Mouse (Mus musculus): ENCODE results near the gene Pde7b. TPM values are rescaled to one million over a fixed set of nuclear protein-coding genes. Genes with fewer than 3 reads are reported as not detected.

Pde7b gene
- polyA plus RNA-seq, 1 experiment from 2014 or later, result 2.5 TPM

GRCm38 (mm10) chr10:20472007-20472406 lies 252.9 kb downstream of the Pde7b start:
- ATAC-seq (ENCODE audit: low FRiP score), result no peak
- H3K4me2 ChIP-seq, result no peak overlapping the region
- no peak overlapping the region for H3K4me3 ChIP-seq (replicated peaks)
- H3K4me1 ChIP-seq, result peaks cover 13% of the 10 kb centered on the region
- H3K9me3 ChIP-seq, result no peaks in the 10 kb centered on the region
- H3K27me3 ChIP-seq, result no peaks in the 10 kb centered on the region
- no peaks in the 10 kb centered on the region for H3K36me3 ChIP-seq (replicated peaks)
- no peak overlapping the region for H3K9ac ChIP-seq
- no peak overlapping the region for H3K27ac ChIP-seq
- 89% methylated on average over 8 of the region's 8 CpGs for WGBS

- H3K27me3 ChIP-seq, result no peaks in the 10 kb centered on the region
- WGBS, result 81% methylated on average over 3 of the region's 3 CpGs
- no peak for ATAC-seq (ENCODE audit: low FRiP score)
Observed at GRCm38 (mm10) chr10:20464631-20465030, 260.2 kb downstream of the Pde7b start.

GRCm38 (mm10) chr10:20463941-20464340 lies 260.9 kb downstream of the Pde7b start:
- no peaks in the 10 kb centered on the region for H3K4me1 ChIP-seq
- no peak overlapping the region for H3K4me3 ChIP-seq (replicated peaks)
- 92% methylated on average over 1 of the region's 1 CpGs for WGBS
- H3K9me3 ChIP-seq, result no peaks in the 10 kb centered on the region
- no peak for ATAC-seq (ENCODE audit: low FRiP score)
- H3K4me2 ChIP-seq, result no peak overlapping the region
- no peak overlapping the region for H3K9ac ChIP-seq
- H3K36me3 ChIP-seq (replicated peaks), result no peaks in the 10 kb centered on the region
- H3K27me3 ChIP-seq, result no peaks in the 10 kb centered on the region
- no peak overlapping the region for H3K27ac ChIP-seq

More at GRCm38 (mm10) chr10:20464631-20465030, 260.2 kb downstream of the Pde7b start:
- H3K4me3 ChIP-seq (replicated peaks), result no peak overlapping the region
- H3K4me2 ChIP-seq, result no peak overlapping the region
- H3K27ac ChIP-seq, result no peak overlapping the region
- no peak overlapping the region for H3K9ac ChIP-seq
- no peaks in the 10 kb centered on the region for H3K9me3 ChIP-seq
- no peaks in the 10 kb centered on the region for H3K36me3 ChIP-seq (replicated peaks)
- no peaks in the 10 kb centered on the region for H3K4me1 ChIP-seq

- no peaks in the 10 kb centered on the region for H3K27me3 ChIP-seq
- no peaks in the 10 kb centered on the region for H3K4me1 ChIP-seq
- no peaks in the 10 kb centered on the region for H3K36me3 ChIP-seq (replicated peaks)
- H3K4me2 ChIP-seq, result no peak overlapping the region
- H3K27ac ChIP-seq, result no peak overlapping the region
- no peaks in the 10 kb centered on the region for H3K9me3 ChIP-seq
- H3K9ac ChIP-seq, result no peak overlapping the region
- ATAC-seq (ENCODE audit: low FRiP score), result no peak
- H3K4me3 ChIP-seq (replicated peaks), result no peak overlapping the region
- WGBS, result 81% methylated on average over 4 of the region's 4 CpGs
Observed at GRCm38 (mm10) chr10:20462596-20462995, 262.3 kb downstream of the Pde7b start.

GRCm38 (mm10) chr10:20459657-20460350 lies 265.1 kb downstream of the Pde7b start:
- Histone ChIP-seq H3K9me3 (no peaks in the 10 kb centered on the region), H3K4me3 (replicated peaks) (no peak overlapping the region), H3K27me3 (no peaks in the 10 kb centered on the region), H3K36me3 (replicated peaks) (no peaks in the 10 kb centered on the region), H3K4me1 (no peaks in the 10 kb centered on the region), H3K4me2 (no peak overlapping the region), H3K9ac (no peak overlapping the region), H3K27ac (no peak overlapping the region)
- no peak for ATAC-seq (ENCODE audit: low FRiP score)
- 94% methylated on average over 7 of the region's 7 CpGs for WGBS

- Histone ChIP-seq H3K4me2 (no peak overlapping the region), H3K27ac (no peak overlapping the region), H3K36me3 (replicated peaks) (no peaks in the 10 kb centered on the region), H3K4me3 (replicated peaks) (no peak overlapping the region), H3K9me3 (no peaks in the 10 kb centered on the region), H3K27me3 (no peaks in the 10 kb centered on the region), H3K9ac (no peak overlapping the region), H3K4me1 (no peaks in the 10 kb centered on the region)
- 87% methylated on average over 3 of the region's 3 CpGs for WGBS
- ATAC-seq (ENCODE audit: low FRiP score), result no peak
Observed at GRCm38 (mm10) chr10:20459160-20459559, 265.7 kb downstream of the Pde7b start.

- Histone ChIP-seq H3K27me3 (no peaks in the 10 kb centered on the region), H3K4me1 (no peaks in the 10 kb centered on the region), H3K36me3 (replicated peaks) (no peaks in the 10 kb centered on the region), H3K9ac (no peak overlapping the region), H3K27ac (no peak overlapping the region), H3K4me2 (no peak overlapping the region), H3K4me3 (replicated peaks) (no peak overlapping the region), H3K9me3 (no peaks in the 10 kb centered on the region)
- no peak for ATAC-seq (ENCODE audit: low FRiP score)
- 79% methylated on average over 6 of the region's 6 CpGs for WGBS
Observed at GRCm38 (mm10) chr10:20454387-20455065, 270.4 kb downstream of the Pde7b start.

- no peak overlapping the region for H3K27ac ChIP-seq
- ATAC-seq (ENCODE audit: low FRiP score), result no peak
- H3K9ac ChIP-seq, result no peak overlapping the region
- H3K4me3 ChIP-seq (replicated peaks), result no peak overlapping the region
- no peaks in the 10 kb centered on the region for H3K36me3 ChIP-seq (replicated peaks)
- no peaks in the 10 kb centered on the region for H3K9me3 ChIP-seq
- no peaks in the 10 kb centered on the region for H3K27me3 ChIP-seq
- no peak overlapping the region for H3K4me2 ChIP-seq
- H3K4me1 ChIP-seq, result no peaks in the 10 kb centered on the region; the same call in 1 of the 2 replicates
- WGBS, result 96% methylated on average over 9 of the region's 9 CpGs
Observed at GRCm38 (mm10) chr10:20437428-20437827, 287.4 kb downstream of the Pde7b start.

GRCm38 (mm10) chr10:20437021-20437420 lies 287.9 kb downstream of the Pde7b start:
- 84% methylated on average over 2 of the region's 2 CpGs for WGBS
- no peaks in the 10 kb centered on the region; the same call in 1 of the 2 replicates for H3K4me1 ChIP-seq
- H3K27me3 ChIP-seq, result no peaks in the 10 kb centered on the region
- H3K9ac ChIP-seq, result no peak overlapping the region
- no peak for ATAC-seq (ENCODE audit: low FRiP score)
- no peak overlapping the region for H3K27ac ChIP-seq
- H3K9me3 ChIP-seq, result no peaks in the 10 kb centered on the region
- no peak overlapping the region for H3K4me3 ChIP-seq (replicated peaks)
- H3K4me2 ChIP-seq, result no peak overlapping the region
- no peaks in the 10 kb centered on the region for H3K36me3 ChIP-seq (replicated peaks)

- no peak for ATAC-seq (ENCODE audit: low FRiP score)
- Histone ChIP-seq H3K36me3 (replicated peaks) (no peaks in the 10 kb centered on the region), H3K27ac (no peak overlapping the region), H3K27me3 (no peaks in the 10 kb centered on the region), H3K9me3 (no peaks in the 10 kb centered on the region), H3K4me3 (replicated peaks) (no peak overlapping the region), H3K9ac (no peak overlapping the region), H3K4me2 (no peak overlapping the region), H3K4me1 (no peaks in the 10 kb centered on the region; the same call in 1 of the 2 replicates)
- WGBS, result 92% methylated on average over 7 of the region's 7 CpGs
Observed at GRCm38 (mm10) chr10:20435913-20436312, 289.0 kb downstream of the Pde7b start.

- Histone ChIP-seq H3K36me3 (replicated peaks) (no peaks in the 10 kb centered on the region), H3K27me3 (no peaks in the 10 kb centered on the region), H3K4me3 (replicated peaks) (no peak overlapping the region), H3K4me1 (no peaks in the 10 kb centered on the region), H3K27ac (no peak overlapping the region), H3K9ac (no peak overlapping the region), H3K9me3 (no peaks in the 10 kb centered on the region), H3K4me2 (no peak overlapping the region)
- ATAC-seq (ENCODE audit: low FRiP score), result no peak
- WGBS, result 85% methylated on average over 12 of the region's 12 CpGs
Observed at GRCm38 (mm10) chr10:20431336-20431735, 293.5 kb downstream of the Pde7b start.

GRCm38 (mm10) chr10:20421299-20421883 lies 303.5 kb downstream of the Pde7b start:
- Histone ChIP-seq H3K27me3 (no peaks in the 10 kb centered on the region), H3K4me3 (replicated peaks) (no peak overlapping the region), H3K4me2 (no peak overlapping the region), H3K9me3 (no peaks in the 10 kb centered on the region), H3K27ac (no peak overlapping the region), H3K36me3 (replicated peaks) (no peaks in the 10 kb centered on the region), H3K9ac (no peak overlapping the region), H3K4me1 (no peaks in the 10 kb centered on the region)
- WGBS, result 89% methylated on average over 10 of the region's 10 CpGs
- ATAC-seq (ENCODE audit: low FRiP score), result no peak
